In genomic region chr14:20844671-20845576, GRCm38 (mm10) we compare ENCODE assay signal across 14 mouse cellular contexts. TPM values are rescaled to one million over a fixed set of nuclear protein-coding genes. Genes with fewer than 3 reads are reported as not detected.
A peak's percentile ranks its signal among the peaks of the same experiment; 100 is the strongest.
DNase-seq lines count a peak whose midpoint lies in the region; ATAC-seq and TF ChIP-seq lines count a peak whose summit lies in the region.
"Had no signal": no experiment of that assay in that cellular context is flagged by ENCODE, and none has a peak within 500 bp of the region (broad histone marks: within the 10 kb centered on the region; RNA-seq: fewer than 3 reads in every experiment).

No protein-coding gene starts in this region.

- no peak overlapping the region for H3K4me2 ChIP-seq in stomach, postnatal 0 days (replicated peaks; ENCODE audit: low read depth)

- no peak for TF ChIP-seq CTCF in stomach, postnatal 0 days (IDR thresholded peaks at IDR 0.05; ENCODE audit: low read depth)

- no peak overlapping the region for H3K9ac ChIP-seq in stomach, postnatal 0 days (ENCODE audit: low read length)

- H3K4me1 ChIP-seq in stomach, postnatal 0 days (replicated peaks; ENCODE audit: control insufficient read depth, insufficient read depth): no peaks in the 10 kb centered on the region
- H3K4me1 ChIP-seq: forebrain, embryonic 10.5 days had no signal

- no peaks in the 10 kb centered on the region for H3K36me3 ChIP-seq in stomach, postnatal 0 days (ENCODE audit: control insufficient read depth, insufficient read depth, low read length)
- H3K36me3 ChIP-seq: forebrain, embryonic 10.5 days had no signal

- H3K27ac ChIP-seq in stomach, postnatal 0 days (replicated peaks): peak overlapping the region; percentile 26
- H3K27ac ChIP-seq: forebrain, embryonic 10.5 days had no signal

- ATAC-seq in stomach, postnatal 0 days (ENCODE audit: low FRiP score, low TSS enrichment): no peak
- ATAC-seq: hindbrain, embryonic 16.5 days; Patski had no signal

- H3K27me3 ChIP-seq in stomach, postnatal 0 days (ENCODE audit: control insufficient read depth, insufficient read depth, low read length): no peaks in the 10 kb centered on the region
- H3K27me3 ChIP-seq: Patski had no signal

- no peak overlapping the region for H3K4me3 ChIP-seq in stomach, postnatal 0 days (ENCODE audit: low read depth, low read length)
- H3K4me3 ChIP-seq: forebrain, embryonic 10.5 days had no signal

- intact Hi-C loops in gastrocnemius, postnatal 14 days (cut with DNase I; ENCODE audit: low total_unique reads): no loop called here

- peak; percentile 36 for DNase-seq in gastrocnemius, postnatal 25 days
- DNase-seq in gastrocnemius, postnatal 14 days: no peak
- peak; percentile 12 for DNase-seq in testis, postnatal 10 days (ENCODE audit: low spot score)
- DNase-seq in testis, postnatal 14 days (ENCODE audit: low spot score): no peak
- DNase-seq in kidney, postnatal 25 days: peak; percentile 45 to 66
- no peak for DNase-seq in stomach, postnatal 0 days (ENCODE audit: low spot score)
- no peak for DNase-seq in adrenal gland, postnatal 14 days
- no peak for DNase-seq in neural tube, embryonic 10.5 days (ENCODE audit: extremely low spot score, low spot score)
- DNase-seq: gastrocnemius, postnatal 36 days; lung, adult 2 months had no signal

- 83% methylated on average over 10 of the region's 10 CpGs for WGBS in stomach, postnatal 0 days

- no peak for TF ChIP-seq EP300 in stomach, postnatal 0 days (optimal IDR thresholded peaks at IDR 0.05)

- no peaks in the 10 kb centered on the region for H3K9me3 ChIP-seq in stomach, postnatal 0 days (ENCODE audit: control insufficient read depth, low read length)
- H3K9me3 ChIP-seq: forebrain, embryonic 10.5 days had no signal

RNA-seq across cellular contexts. Expression of gene Plau, which starts 8.5 kb away (rescaled TPM):
- total RNA-seq in gastrocnemius, postnatal 25 days (2021): 10 to 100 TPM; 19.1 to 19.6 TPM
- 10 to 100 TPM; 29.4 to 31.5 TPM for total RNA-seq in gastrocnemius, postnatal 14 days (2021)
- 2.1 and 3.1 TPM in 2 replicates for polyA plus RNA-seq in stomach, postnatal 0 days (2015; fragmentation: Nextera tagmentation; extraction: Ambion mirVana)
- total RNA-seq in adrenal gland, postnatal 14 days (2021): 26.3 and 60.1 TPM in 2 replicates
- total RNA-seq: monocyte, adult 5-6 weeks had no signal

RNA-seq across cellular contexts. Expression of gene Camk2g, which starts 51.0 kb away (rescaled TPM):
- 100 to 1,000 TPM; 149 to 190 TPM for total RNA-seq in gastrocnemius, postnatal 25 days (2021)
- total RNA-seq in gastrocnemius, postnatal 14 days (2021): 100 to 1,000 TPM; 114 to 117 TPM
- 35.0 and 38.6 TPM in 2 replicates for polyA plus RNA-seq in stomach, postnatal 0 days (2015; fragmentation: Nextera tagmentation; extraction: Ambion mirVana)
- total RNA-seq in adrenal gland, postnatal 14 days (2021): 44.5 and 45.6 TPM in 2 replicates

Comparison
In these comparisons a context has a peak if more than half of its experiments do, and no peak if none do; other contexts are left out.
1. DNase-seq: peak in gastrocnemius, postnatal 25 days (single experiment), testis, postnatal 10 days (single experiment) and kidney, postnatal 25 days (2 of 2); none in gastrocnemius, postnatal 14 days (single experiment), testis, postnatal 14 days (single experiment), stomach, postnatal 0 days (single experiment), adrenal gland, postnatal 14 days (single experiment) and neural tube, embryonic 10.5 days (single experiment).